Mouse (Mus musculus): Measurements from ENCODE around the gene Mfsd10. TPM values are rescaled to one million over a fixed set of nuclear protein-coding genes. Genes with fewer than 3 reads are reported as not detected.

Gene Mfsd10
- 39.8 to 57.2 TPM (median 48.3 TPM) in 4 replicates for total RNA-seq (2023; ENCODE audit: inconsistent age)

DNA sequence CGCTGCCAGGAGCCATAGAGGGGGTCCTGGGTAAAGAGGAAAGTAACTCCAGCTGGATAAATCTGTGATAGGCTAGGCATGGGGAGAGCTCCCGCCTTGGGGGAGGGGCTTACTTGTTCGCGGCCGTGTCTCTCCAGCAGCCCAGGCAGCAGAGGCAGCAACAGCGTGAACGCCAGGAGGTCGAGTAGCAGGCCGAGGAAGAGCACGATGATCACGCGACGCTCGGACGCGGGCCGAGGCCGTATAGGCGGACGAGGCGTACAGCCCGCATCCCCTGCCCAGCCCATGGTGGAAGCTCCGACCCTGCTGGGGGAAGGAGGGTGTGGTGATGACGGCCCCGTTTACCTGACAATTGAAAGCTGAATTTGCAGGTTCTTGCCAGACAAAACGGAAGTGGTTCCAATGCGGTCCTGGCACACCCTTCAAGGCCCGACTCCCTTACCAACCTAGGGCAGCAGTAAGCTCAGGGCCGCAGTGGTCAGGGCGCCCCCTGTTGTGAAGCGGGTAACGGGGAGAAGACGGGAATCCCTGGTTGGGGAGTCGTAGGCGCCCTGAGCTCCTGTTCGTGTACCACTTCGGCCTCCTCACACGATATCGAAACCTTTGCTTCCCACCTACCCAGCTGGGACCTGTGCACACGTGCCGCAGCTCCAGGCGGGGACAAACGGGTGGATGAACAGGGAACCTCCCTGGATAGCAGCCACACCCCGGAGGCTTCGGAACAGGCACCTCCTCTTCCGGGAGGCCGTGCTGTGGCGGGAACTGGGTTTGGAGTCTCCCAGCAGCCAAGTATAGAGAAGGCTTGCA, at the start of gene Mfsd10:
TSS of gene Mfsd10 (minus strand) at position 732 of the 807 bp plus-strand sequence.

GRCm38 (mm10) chr5:34659686-34660590, 22.9 kb upstream of the Mfsd10 start, which contains the start of the genes Nop14 and Grk4:
Gene Nop14 (minus strand): TSS chr5:34660148.
Gene Grk4 (plus strand): TSS chr5:34660379.

Other genes starting within 250 kb of the Mfsd10 start
- 25.7 to 34.9 TPM (median 31.9 TPM) in 4 replicates for gene Tnip2, start 123.2 kb downstream of the Mfsd10 start, total RNA-seq (2023; ENCODE audit: inconsistent age)
- gene Sh3bp2, start 111.4 kb downstream of the Mfsd10 start, total RNA-seq (2023; ENCODE audit: inconsistent age): 87.9 to 127 TPM (median 98.8 TPM) in 4 replicates
- 248 to 285 TPM (median 257 TPM) in 4 replicates for gene Add1, start 63.5 kb downstream of the Mfsd10 start, total RNA-seq (2023; ENCODE audit: inconsistent age)
- 31.4 to 35.3 TPM (median 33.0 TPM) in 4 replicates for gene Nop14, start 22.9 kb upstream of the Mfsd10 start, total RNA-seq (2023; ENCODE audit: inconsistent age)
- 3.2 to 4.9 TPM (median 4.8 TPM) in 4 replicates for gene Grk4, start 23.2 kb upstream of the Mfsd10 start, total RNA-seq (2023; ENCODE audit: inconsistent age)
- gene Htt, start 124.5 kb upstream of the Mfsd10 start, total RNA-seq (2023; ENCODE audit: inconsistent age): 48.3 to 53.6 TPM (median 51.2 TPM) in 4 replicates

Data from B cell, adult (primary cell).